Mouse (Mus musculus) thymus, postnatal 14 days (tissue): ENCODE results near the gene H2-Q10.
A peak's percentile ranks its signal among the peaks of the same experiment; 100 is the strongest.
"Not testable (repeated sequence)": the region's sequence is repeated elsewhere in the genome, so short reads cannot be mapped to it uniquely, and the experiment has no call there.

Source experiments
- DNase-seq: peaks from one replicate; pipeline ENCODE4 v3.0.0; 2021

Gene H2-Q10

DNA sequence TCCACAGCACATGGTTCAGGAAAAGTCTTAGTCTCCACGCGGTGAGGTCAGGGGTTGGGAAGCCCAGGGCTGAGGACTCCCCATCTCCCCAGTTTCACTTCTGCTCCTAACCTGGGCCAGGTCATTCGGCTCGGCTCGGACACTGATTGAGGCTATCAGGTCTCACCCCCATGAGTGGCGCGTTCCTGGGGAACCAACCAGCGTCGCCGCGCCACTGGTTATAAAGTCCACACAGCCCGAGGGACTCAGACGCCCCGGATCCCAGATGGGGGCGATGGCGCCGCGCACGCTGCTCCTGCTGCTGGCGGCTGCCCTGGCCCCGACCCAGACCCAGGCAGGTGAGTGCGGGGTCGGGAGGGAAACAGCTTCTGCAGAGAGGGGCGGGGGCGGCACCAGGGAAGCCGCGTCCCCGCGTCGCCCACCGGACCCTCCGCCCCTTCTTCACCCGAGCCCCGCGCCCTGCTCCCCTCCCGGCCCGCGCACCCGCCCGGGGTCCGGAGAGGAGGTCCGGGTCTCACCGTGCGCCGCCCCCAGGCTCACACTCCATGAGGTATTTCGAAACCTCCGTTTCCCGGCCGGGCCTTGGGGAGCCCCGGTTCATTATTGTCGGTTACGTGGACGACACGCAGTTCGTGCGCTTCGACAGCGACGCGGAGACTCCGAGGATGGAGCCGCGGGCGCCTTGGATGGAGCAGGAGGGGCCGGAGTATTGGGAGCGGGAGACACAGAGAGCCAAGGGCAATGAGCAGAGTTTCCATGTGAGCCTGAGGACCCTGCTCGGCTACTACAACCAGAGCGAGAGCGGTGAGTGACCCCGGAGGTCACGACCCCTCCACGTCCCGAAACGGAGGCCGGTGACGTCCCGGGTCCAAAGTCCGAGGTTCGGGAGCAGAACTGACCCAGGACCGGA is at the start of gene H2-Q10:
Gene H2-Q10 (plus strand): TSS at position 248 of the 910 bp plus-strand sequence.
- peak; percentile 6 for DNase-seq

DNA sequence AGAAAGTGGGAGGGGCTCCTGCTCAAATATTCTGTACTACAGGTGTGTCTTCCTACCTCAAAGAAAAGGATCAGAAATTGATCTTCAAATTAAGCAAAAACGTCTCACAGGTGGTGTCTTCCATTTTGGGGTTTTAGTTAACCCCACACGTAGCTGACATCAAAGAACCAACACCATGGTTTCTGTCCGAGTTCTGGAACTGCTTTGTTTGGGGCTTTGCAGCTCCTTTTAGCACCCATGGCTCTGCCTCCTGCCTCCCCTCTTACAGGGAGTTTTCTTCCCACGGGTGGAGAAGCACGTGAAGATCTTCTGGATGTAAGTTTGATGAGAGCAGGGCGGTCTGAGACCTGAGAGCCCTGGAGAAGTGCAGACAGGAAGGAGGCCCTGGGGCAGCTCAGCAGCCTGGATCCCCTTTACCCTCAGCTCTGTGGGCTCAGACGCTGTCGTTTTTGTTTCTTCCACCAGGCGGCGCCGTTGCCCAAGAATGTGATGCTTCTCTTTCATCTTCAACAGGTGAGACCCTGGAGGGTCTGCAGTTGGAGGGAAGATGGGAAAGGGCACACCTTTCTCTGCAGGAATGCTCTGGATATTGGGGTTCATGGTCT is 49.6 kb upstream of the H2-Q10 start:
- peak; percentile 65 for DNase-seq

GRCm38 (mm10) chr17:35421331-35421730 is 48.6 kb upstream of the H2-Q10 start:
- not testable (repeated sequence) for DNase-seq

DNA sequence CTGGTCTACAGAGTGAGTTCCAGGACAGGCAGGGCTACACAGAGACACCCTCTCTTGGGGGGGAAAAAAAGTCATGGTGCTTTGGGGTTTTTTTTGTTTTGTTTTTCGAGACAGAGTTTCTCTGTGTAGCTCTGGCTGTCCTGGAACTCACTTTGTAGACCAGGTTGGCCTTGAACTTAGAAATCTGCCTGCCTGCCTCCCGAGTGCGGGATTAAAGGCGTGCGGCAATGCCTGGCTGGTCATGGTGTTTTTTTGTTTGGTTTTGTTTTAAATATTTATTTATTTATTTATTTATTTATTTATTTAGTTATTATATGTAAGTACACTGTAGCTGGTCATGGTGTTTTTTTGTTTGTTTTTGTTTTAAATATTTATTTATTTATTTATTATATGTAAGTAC is 47.5 kb upstream of the H2-Q10 start:
- DNase-seq: not testable (repeated sequence)

DNA sequence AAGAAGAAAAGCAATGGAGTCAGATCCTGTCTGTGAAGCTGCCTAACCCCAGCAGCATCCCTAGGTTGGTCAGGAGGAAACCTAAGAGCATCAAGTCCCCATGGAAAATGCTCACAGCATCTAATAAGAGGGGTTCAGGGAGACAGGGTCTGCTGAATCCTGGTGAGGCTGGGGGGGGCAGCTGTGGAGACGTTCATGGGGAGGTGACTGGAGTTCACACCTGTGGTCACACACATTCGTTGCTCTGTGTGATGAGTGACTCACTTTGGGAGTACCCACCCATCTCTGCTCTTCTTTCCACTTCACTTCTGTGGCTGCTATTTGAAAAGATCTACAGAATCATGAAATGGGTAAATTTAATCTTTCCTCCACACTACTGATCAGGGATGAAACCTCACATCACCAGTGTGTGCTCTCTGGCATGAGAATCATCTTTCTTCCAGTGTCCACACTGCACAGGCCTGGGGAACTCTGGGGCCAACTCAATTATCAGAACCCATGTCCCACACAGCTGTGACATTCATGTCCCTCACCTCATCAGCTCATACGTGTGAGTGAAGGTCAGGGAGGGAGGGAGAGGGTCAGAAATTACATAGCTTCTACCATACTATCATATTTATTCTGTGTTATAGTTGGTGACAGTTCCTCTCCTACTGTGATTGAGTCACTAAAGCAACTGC is 46.6 kb upstream of the H2-Q10 start:
- DNase-seq: not testable (repeated sequence)

GRCm38 (mm10) chr17:35424106-35424505 is 45.8 kb upstream of the H2-Q10 start:
- not testable (repeated sequence) for DNase-seq

DNA sequence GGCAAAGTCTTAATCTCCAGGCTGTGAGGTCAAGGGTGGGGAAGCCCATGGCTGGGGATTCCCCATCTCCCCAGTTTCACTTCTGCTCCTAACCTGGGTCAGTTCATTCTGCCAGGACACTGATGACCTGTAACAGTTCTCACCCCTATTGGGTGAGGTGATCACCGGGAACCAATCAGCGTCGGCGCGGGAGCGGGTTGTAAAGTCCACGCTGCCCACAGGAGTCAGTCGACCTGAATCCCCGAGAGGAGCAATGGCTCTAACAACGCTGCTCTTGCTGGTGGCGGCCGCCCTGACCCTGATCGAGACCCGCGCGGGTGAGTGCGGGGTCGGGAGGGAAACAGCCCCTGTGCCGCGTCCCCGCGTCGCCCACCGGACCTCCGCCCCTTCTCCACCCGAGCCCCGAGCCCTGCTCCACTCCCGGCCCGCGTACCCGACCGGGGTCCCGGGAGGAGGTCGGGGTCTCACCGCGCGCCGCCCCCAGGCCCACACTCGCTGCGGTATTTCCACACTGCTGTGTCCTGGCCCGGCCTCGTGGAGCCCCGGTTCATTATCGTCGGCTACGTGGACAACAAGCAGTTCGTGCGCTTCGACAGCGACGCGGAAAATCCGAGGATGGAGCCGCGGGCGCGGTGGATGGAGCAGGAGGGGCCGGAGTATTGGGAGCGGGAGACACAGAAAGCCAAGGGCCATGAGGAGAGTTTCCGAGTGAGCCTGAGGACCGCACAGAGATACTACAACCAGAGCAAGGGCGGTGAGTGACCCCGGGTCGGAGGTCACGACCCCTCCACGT is 45.1 kb upstream of the H2-Q10 start, which contains the start of gene H2-Q6:
Gene H2-Q6 (plus strand): TSS at position 227 of the 793 bp plus-strand sequence.
- not testable (repeated sequence) for DNase-seq

- DNase-seq: peak; percentile 25
These were observed 44.4 kb upstream of the H2-Q10 start for GRCm38 (mm10) chr17:35425474-35425873.

DNA sequence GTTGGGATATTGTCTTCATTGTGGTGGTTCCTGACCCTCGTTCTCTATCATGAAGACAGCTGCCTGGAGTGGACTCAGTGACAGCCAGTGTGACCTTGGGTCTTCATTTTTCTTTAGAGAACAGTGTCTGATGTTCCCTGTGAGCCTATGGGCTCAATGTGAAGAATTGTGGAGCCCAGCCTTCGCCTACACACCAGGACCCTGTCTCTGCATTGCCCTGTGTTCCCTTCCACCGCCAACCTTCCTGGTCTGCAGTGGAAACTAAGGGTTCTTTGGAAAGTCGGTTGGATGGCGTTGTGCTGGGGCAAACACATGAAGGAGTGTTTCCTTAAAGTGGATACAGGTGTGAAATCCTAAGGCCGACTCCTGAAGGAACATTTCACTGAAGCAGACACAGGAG is 41.0 kb upstream of the H2-Q10 start:
- DNase-seq: not testable (repeated sequence)

- not testable (repeated sequence) for DNase-seq
These were observed 39.2 kb upstream of the H2-Q10 start for GRCm38 (mm10) chr17:35430671-35431070.

- not testable (repeated sequence) for DNase-seq
These were observed 37.7 kb upstream of the H2-Q10 start for GRCm38 (mm10) chr17:35432167-35432566.

DNA sequence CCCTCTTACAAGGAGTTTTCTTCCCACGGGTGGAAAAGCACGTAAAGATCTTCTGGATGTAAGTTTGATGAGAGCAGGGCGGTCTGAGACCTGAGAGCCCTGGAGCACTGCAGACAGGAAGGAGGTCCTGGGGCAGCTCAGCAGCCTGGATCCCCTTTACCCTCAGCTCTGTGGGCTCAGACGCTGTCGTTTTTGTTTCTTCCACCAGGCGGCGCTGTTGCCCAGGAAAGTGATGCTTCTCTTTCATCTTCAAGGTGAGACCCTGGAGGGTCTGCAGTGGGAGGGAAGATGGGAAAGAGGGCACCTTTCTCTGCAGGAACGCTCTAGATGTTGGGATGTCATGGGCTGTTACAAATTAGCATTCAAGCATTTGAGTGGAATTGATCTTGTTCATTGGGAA is 35.1 kb upstream of the H2-Q10 start:
- DNase-seq: peak; percentile 36

DNA sequence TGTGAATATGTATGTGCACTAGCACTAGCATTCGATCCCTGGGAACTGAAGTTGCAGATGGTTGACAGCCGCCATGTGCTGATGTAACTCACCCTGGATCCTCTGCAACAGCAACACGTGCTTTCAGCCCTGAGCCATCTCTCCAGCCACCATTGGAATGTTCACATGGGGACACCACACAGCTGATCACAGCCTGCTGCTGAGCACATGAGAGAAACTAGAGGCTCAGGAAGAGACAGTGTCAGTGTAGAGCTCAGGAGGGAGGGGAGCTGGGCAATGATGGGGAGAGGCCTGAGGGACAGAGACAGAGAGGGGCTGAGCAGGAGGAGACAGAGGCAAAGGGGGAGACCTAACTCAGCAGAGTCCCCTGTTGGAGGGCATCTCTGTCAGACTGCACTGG is 34.3 kb upstream of the H2-Q10 start:
- not testable (repeated sequence) for DNase-seq

- DNase-seq: not testable (repeated sequence)
These were observed 32.4 kb upstream of the H2-Q10 start for GRCm38 (mm10) chr17:35437386-35437936.

- not testable (repeated sequence) for DNase-seq
These were observed 31.5 kb upstream of the H2-Q10 start for GRCm38 (mm10) chr17:35438395-35438794.

DNA sequence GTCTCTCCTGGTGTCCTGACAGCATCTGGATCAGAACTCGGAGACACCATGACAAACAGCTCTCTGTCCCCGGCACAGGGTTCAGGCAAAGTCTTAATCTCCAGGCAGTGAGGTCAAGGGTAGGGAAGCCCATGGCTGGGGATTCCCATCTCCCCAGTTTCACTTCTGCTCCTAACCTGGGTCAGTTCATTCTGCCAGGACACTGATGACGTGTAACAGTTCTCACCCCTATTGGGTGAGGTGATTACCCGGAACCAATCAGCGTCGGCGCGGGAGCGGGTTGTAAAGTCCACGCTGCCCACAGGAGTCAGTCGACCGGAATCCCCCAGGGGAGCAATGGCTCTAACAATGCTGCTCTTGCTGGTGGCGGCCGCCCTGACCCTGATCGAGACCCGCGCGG is 31.0 kb upstream of the H2-Q10 start, which contains the start of gene H2-Q7:
Gene H2-Q7 (plus strand): TSS at position 271 of the 400 bp plus-strand sequence.
- peak; percentile 55 for DNase-seq

DNA sequence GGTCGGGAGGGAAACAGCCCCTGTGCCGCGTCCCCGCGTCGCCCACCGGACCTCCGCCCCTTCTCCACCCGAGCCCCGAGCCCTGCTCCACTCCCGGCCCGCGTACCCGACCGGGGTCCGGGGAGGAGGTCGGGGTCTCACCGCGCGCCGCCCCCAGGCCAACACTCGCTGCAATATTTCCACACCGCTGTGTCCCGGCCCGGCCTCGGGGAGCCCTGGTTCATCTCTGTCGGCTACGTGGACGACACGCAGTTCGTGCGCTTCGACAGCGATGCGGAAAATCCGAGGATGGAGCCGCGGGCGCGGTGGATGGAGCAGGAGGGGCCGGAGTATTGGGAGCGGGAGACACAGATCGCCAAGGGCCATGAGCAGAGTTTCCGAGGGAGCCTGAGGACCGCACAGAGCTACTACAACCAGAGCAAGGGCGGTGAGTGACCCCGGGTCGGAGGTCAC is 30.6 kb upstream of the H2-Q10 start:
- not testable (repeated sequence) for DNase-seq

DNA sequence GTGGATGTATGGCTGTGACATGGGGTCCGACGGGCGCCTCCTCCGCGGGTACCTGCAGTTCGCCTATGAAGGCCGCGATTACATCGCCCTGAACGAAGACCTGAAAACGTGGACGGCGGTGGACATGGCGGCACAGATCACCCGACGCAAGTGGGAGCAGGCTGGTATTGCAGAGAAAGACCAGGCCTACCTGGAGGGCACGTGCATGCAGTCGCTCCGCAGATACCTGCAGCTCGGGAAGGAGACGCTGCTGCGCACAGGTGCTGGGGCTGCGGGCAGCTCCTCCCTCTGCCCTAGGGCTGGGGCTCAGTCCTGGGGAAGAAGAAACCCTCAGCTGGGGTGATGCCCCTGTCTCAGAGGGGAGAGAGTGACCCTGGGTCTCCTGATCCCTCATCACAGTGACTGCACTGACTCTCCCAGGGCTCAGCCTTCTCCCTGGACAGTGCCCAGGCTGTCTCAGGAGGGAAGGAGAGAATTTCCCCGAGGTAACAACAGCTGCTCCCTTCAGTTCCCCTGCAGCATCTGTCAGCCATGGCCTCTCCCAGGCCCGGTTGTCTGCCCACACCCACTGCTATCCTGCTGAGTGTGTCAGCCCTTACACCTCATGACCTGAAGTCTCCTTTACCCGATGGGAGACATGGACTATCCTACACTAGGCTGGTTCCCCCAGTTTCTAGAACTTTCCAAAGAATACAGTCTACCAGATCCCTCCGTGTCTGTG is 29.8 kb upstream of the H2-Q10 start:
- not testable (repeated sequence) for DNase-seq

- DNase-seq: not testable (repeated sequence)
These were observed 27.5 kb upstream of the H2-Q10 start for GRCm38 (mm10) chr17:35442376-35442775.

- not testable (repeated sequence) for DNase-seq
These were observed 25.4 kb upstream of the H2-Q10 start for GRCm38 (mm10) chr17:35444510-35444909.

DNA sequence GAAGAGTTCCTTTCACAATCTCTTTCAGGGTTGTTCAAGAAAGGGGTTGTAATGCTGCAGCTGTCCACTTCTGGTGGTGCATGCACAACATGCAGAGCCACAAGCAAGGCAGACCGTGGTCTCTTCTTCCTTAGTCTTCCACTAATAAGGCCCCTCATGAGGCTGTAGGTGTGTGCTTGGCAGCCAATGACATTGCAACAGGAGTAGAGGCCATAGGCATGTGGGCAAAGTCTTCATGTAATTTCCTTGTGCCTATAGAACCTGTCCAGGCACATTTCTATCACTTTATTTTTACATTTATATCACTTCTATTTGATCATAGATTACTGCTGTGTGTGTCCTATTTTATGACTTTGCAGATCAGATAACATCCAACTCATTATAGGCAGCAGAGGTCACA is 11.6 kb upstream of the H2-Q10 start:
- not testable (repeated sequence) for DNase-seq
